Comparison of ENCODE assay signal across 11 mouse cellular contexts in the genomic region with DNA sequence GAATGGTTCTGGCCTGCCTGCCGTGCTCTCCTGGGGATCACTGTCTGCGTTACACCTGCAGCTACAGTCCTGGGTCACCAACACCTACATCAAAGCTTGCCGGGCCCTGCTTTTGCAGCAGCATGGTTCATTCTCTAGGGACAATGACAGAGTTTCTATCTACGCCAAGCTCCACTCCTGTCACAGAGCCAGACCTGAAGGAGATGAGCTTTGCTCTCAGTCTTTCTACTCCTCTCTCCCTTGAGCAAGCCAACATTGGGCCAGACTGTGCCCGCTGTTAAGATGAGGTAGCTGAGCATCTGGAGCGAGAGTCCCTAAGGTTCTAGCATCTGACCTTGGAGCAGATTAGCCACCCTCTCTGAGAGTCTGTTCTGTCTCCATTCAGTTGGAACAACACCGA.
"Had no signal": no experiment of that assay in that cellular context is flagged by ENCODE, and none has a peak within 500 bp of the region (broad histone marks: within the 10 kb centered on the region; RNA-seq: fewer than 3 reads in every experiment).

No protein-coding gene starts in this region.

- DNase-seq: liver, postnatal 0 days; lung, adult 2 months; lung, postnatal 14 days; lung, postnatal 36 days; right cerebral cortex, postnatal 14 days; thymus, adult 18-20 months; thymus, postnatal 14 days; thymus, postnatal 36 days had no signal

- ATAC-seq: liver, postnatal 0 days; lung, postnatal 0 days; midbrain, embryonic 13.5 days; midbrain, embryonic 15.5 days had no signal
